Mouse (Mus musculus) thymus, adult 18-20 months (tissue): ENCODE results near the gene Tlcd2.

ENCODE experiments used
- DNase-seq, 2 experiments: peaks; one replicate each; pipeline ENCODE4 v3.0.0; 2022; ENCODE audit warnings: mixed read lengths in 2 of 2

The Tlcd2 gene

DNA sequence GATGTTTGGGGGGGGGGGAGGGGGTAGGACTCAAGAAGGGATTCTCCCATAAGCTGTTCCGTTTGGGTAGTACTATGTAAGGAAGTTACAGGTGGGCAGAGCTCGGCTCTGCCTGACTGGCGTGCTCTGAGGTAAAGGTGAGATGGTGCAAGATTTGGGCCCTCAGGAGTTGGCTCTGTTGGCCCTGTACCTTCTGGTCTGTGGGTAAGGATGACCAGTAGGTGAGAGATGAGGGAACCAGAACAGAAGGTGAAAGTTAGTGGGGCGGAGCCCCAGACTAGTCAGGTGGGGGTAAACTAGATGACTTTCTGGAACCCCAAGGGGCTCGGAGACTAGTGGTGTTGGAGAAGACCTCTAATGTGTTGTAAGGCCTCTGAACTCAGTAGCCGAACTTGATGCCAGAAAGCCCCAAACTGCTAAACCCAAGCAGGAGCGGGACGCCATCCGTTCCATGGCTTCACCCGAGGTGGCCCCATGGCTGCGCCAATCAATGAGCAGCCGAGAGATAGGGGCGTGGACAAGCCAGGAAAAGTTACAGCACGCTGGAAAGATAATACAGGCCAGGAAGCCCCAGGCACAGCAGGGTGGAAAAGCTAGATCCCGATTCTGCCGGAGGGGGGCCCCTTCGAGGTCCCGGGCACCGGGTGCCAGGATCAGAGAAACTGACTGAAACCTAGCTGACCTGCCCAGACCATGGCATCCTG is 6.1 kb downstream of the Tlcd2 start:
- DNase-seq: peak in 1 of 2 experiments; percentile 34

DNA sequence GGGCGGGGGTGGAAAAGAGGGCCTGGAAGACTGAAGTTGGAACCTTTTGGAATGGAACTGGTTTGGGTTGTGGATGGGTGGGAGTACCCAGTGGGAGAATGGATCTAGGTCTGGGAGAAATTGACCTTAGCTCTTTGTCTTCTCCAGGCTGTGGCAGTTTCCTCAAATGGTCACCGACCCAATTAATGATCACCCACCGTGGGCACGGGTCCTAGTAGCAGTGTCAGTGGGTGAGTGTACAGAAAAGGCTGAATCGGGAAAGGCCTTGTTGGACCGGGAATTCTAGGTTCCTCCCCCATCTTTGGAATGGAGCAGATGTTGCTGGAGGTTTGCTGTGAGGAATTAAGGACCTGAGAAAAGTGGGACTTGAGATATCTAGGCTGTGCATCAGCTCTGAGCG is 6.9 kb downstream of the Tlcd2 start:
- DNase-seq: no peak

DNA sequence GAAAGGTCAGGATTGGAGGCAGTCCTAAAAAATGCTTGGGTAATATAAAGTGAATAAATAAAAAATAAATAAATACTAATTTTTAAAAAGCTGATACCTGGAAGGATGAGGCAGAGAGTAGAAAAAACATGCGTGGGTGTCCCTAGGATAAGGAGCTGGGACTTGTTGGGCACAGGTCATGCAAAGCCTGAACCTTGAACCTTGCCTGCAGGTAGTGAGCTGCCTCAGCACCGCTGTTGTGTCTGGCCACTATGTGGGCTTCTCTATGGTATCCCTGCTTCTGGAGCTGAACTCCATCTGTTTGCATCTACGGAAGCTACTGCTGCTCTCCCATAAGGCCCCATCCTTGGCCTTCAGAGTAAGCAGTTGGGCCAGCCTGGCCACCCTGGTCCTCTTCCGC is 7.7 kb downstream of the Tlcd2 start:
- DNase-seq: no peak

DNA sequence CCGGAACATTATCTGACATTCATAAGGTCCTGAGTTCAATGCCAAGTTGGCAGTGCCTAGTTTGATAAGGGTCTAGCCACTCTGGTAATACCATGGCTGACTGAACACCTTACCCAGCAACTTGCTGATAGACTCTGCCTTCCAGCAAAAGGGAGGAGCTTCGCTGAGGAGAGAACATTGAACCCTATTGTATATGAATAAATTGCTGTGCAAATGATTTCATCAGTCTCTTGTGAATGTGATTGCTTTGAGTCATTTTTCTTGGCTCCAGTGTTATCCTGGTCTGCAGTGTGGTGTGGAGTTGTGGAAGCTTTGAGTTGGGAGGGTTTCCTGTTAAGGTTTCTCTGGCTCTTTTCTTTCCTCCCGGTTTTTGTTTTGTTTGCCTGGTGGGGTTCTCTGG is 9.2 kb downstream of the Tlcd2 start:
- no peak for DNase-seq

DNA sequence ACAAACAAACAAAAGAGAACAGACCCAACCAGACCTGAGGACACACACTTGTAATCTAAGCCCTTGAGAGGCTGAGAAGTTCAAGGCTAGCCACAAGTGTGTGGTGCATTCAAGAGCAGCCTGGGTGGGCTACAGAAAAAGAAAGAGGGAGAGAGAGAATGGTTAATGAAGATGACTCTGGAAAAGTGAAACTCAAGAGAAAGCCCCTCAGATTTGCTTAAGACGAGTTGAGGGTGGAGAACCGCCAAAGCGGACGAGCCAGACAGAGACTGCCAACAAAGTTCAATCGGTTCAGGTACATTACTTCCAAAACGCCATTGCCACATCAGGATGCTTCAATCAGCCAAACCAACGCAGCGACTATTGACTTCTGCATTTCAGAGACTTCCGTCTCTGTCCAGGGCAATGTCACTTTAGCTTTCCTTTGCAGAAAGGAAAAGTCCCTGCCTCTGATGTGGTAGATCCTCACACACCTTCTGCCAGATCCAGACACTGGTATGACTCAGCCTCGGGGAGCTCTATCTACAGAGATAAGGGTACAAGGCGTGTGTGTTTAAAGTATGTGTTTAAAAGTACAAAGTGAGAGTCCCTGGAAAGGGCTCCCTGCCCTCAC is 11.1 kb downstream of the Tlcd2 start:
- DNase-seq: no peak

DNA sequence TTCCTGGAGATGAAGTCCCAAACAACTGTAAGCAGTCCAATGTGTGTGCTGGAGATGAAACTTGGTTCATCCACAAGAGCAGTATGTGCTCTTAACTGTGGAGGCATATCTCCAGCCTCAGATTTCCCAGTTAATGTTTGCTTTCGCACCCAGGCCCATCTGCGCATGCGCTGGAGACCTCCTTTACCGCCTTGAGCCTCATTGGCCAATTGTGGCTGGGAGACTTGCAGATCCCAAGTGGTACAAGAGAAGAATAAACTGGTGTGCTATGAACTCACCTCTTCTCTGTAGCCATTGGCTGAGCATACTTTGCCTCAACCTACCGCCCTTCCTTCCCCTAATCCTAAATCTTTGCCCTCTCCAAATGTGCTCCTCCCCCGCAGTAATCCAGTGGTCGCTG is 11.9 kb downstream of the Tlcd2 start:
- no peak for DNase-seq

DNA sequence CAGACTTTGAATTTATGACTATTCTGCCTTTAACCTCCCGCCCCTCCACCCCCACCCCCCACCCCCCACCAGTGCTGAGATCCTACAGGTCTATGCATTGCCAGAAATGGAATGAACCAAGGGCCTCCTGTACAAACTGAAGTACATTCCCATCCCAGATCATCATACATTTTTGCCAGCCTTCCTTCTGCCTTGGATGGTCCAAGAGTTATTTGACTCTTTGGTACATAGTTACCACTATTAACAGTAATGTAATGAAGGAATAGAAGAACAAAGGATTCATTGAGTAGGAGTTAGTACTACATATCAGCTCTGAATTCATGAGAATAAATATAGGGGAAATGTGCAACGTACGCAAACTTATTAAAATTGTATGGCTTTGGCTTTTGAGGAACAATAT is 24.7 kb downstream of the Tlcd2 start:
- DNase-seq: no peak

DNA sequence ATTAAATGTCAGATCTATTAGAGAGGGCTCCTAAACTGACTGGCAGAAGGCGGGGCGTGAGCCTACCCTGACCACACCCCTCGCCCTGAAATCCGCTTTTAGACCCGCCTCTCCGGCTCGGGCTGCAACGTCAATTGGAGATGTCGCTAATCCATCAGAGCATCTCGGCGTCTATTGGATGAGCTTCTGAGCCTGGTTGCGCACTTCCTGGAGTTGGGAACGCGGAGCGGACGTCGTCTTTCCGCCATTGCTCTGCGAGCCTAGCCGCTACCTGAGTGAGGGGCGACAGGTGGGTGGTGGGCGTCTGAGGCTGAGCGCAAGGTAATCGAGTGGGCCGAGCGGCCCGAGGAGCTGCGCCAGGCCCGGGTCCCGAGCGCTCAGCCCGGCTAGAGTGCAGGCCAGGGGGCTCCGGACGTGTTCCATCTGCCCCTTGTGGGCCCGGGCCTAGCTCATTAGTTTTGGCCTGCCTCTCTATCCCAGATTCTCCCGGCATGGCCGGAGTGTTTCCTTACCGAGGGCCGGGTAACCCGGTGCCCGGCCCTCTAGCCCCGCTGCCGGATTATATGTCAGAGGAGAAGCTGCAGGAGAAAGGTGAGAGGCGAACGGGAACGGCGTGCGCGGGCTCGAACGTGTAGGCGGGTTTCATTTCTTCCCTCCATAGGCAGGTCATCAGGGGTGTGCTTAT is 25.2 kb downstream of the Tlcd2 start, which contains the start of gene Prpf8:
Gene Prpf8 (plus strand): TSS at position 216 of the 685 bp plus-strand sequence.
- peak; percentile 93 to 96 for DNase-seq

DNA sequence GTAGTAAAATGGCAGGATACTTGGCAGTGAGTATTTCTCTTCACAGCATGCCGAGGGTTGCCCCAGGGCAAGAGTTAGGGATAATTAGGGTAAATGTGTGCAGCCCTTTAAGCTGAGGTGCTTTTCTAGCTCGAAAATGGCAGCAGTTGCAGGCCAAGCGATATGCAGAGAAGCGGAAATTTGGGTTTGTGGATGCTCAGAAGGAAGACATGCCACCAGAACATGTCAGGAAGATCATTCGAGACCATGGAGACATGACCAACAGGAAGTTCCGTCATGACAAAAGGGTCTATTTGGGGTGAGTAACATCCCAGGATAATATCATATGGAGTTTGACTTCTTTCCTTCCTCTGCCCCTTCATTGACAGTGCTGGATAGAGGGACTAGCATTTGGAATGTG is 26.0 kb downstream of the Tlcd2 start:
- no peak for DNase-seq

DNA sequence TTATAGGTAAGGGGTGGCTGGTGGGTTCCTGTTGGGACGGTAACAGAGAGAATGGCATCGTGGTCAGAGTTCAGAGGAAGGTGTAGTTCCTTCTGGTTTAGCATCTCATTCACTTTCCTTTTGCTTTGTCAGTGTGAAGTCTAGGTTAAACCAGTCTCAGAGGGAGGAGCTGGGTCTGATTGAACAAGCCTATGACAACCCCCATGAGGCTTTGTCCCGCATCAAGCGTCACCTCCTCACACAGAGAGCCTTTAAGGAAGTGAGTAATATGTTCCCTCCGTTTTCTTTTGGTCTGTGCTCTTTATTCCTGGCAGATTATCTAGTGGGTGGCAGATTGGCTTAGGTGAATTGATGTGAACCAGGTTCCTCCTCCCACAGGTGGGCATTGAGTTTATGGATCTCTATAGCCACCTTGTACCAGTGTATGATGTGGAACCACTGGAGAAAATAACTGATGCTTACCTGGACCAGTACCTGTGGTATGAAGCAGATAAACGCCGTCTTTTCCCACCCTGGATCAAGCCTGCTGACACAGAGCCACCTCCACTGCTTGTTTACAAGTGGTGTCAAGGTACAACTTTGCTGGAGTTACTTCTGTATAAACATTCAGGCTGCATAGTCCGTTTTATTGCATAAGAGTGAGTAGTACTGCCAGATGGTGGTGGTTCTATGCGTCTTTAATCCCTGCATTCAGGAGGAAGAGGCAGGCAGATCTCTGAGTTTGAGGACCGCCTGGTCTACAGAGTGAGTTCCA is 33.0 kb downstream of the Tlcd2 start:
- no peak for DNase-seq

DNA sequence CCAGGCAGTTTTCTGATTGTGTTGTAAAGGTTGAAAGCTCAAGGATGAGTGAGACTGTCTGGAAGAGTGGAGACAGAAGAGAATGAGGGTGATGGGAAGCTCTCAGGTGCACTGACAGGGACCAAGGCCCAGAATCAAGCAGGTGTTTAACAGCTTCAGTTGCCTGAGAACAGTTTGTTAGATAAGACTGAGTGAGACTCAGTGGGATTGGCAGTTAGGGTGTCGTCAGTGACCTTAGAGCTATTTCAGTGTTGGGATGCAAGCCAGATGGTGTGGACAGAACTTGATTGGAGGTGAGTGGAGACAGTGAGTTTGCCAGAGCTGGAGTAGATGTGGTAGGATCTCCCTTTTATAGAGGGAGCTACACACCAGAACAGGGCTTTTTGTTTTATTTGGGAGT is 36.6 kb downstream of the Tlcd2 start:
- DNase-seq: no peak

DNA sequence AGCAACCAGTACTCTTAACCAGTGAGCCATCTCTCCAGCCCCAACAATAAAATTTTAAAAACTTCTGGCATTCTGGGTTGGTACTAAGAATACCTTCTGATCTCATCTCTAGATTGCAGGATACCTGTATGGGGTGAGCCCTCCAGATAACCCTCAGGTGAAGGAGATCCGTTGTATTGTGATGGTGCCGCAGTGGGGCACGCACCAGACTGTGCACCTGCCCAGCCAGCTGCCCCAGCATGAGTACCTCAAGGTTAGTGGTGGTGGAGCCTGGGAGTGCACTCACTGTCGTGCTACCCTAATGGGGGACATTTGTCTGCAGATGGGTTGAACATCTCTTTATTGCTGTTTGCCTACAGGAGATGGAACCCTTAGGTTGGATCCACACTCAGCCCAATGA is 46.6 kb downstream of the Tlcd2 start:
- DNase-seq: no peak

DNA sequence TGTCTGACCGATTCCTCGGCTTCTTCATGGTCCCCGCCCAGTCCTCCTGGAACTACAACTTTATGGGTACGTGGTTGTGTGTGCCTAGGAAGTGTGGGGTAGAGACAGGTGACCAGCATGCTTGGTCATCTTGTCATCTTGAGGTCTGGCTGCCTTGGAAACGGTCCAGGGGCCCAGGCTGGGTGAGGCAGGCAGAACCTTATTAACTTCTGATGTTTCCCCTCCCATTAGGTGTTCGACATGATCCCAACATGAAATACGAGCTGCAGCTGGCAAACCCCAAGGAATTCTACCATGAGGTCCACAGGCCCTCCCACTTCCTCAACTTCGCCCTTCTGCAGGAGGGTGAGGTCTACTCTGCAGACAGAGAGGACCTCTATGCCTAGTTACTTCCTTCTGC is 47.4 kb downstream of the Tlcd2 start:
- no peak for DNase-seq

DNA sequence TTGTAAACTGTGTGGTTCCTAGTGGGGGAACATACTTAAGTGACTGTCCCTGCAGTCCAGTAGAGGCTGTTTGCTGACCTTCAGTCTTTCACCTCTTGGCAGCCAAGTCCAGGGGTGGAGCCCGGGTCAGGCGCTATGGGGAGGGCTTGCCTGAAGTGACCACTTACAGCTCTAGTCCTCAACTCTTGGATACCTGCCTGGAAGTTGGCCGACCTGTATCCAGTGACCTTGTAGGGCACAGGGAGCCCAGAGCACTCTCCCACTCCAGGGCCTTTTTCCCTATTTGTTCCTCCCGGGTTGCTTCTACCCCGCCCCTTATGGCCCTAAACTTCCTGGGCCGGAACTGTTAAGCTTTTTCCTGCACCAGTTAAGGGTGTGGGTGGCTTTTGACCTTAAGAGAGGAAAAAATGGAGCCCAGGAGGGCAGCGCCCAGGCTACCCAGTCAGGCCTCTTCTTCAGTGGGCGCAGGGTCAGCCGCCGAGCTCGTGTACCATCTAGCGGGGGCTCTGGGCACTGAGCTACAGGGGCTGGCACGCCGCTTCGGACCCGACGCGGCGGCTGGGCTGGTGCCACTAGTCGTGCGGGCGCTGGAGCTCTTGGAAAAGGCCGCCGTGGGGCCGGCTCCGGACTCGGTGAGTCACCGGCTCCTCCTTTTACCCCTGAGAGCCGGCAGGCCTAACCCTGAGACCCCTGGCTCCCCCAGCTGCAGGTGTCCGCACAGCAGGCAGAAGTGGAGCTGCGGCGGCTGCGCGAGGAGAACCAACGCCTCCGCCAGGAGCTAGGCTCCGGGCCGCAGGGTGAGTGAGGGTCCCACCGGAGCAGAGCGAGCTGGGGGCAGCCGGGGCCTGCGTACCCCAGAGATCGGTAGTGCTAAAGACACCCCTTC is 48.5 kb downstream of the Tlcd2 start, which contains the start of gene Rilp:
Gene Rilp (plus strand): TSS at position 354 of the 886 bp plus-strand sequence.
- peak; percentile 33 to 63 for DNase-seq

DNA sequence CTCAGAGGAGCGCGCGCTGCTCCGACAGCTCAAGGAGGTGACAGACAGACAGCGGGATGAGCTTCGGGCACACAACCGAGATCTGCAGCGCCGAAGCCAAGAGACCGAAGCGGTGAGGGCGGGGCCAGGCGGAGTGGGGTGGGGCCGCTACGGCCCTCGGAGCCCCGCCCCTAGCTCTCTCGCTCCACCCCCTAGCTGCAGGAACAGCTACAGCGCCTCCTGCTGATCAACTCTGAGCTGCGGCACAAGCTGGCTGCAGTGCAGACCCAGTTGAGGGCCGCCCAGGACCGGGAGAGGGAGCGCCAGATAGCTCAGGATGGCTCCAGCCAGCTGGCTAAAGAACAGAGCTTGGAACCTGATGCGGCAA is 49.1 kb downstream of the Tlcd2 start:
- DNase-seq: peak; percentile 76 to 81

DNA sequence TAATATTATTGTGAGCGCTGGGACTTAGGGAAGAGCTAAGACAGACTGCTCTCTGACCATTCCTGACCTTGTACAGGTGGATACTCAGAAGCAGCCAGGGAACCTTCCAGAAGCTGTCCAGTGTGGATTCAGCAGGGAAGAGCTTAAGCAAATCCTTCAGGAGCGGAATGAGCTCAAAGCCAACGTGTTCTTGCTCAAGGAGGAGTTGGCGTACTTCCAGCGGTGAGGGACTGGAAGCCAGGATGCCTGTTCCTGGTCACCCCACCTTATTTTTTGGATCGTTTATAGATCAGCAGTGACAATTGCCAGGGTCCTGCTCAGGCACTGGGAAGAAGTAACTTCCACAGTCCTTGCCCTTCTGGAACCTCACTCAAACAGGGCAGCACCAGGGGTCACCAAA is 49.7 kb downstream of the Tlcd2 start:
- no peak for DNase-seq

DNA sequence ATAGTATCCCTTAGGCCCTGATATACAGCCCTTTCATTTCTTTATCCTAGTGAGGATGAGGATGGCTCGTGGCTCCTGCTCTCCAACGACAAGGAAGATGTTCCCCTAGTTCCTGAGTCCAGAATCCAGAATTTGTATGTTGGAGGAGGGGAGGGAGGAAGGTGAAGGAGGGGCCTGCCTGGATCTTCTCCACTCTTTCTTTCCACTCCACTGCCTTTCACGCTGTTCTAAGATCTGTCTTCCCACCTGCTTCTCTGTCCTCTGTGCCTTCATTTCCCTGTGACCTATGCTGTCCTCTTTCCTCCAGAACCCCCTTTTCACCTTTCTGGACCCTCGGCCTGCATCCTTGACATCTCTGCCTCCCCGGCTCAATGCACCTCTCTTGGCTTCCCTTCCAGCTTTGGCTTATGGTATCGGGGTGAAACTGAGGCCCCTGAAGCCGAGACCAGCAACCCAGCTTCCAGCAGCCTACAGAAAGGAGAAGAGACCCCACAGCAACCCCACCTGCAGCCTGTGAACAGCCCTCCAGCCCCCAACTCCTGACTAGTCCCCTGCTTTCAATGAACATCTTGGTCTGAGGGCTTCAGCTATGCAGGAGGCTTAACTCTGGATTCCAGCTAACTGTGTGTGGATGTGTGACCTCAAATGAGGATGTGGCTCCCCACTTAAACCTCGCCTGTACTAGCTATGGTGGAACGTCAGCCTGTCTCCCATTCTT is 50.9 kb downstream of the Tlcd2 start:
- DNase-seq: no peak

DNA sequence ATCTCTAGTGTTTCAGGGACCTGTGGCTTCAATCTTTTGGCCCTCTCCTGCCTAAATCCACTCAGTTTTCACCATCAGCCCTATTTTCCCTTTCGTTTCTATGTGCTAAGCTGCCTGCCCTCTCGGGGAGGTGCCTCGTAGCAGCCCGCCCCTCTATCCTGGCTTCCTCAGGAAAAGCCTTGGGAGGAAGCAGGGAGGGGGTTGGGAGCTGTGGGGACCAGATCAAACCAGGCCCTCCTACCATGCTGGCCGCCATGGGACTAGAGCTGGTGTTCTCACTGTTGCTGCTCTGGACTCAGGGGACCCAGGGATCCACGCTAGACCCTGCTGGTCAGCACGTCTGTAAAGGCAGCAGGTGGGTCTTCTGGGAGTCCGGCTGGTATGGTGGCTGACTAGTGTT is 51.8 kb downstream of the Tlcd2 start, which contains the start of gene Scarf1:
Gene Scarf1 (plus strand): TSS at position 205 of the 400 bp plus-strand sequence.
- no peak for DNase-seq

DNA sequence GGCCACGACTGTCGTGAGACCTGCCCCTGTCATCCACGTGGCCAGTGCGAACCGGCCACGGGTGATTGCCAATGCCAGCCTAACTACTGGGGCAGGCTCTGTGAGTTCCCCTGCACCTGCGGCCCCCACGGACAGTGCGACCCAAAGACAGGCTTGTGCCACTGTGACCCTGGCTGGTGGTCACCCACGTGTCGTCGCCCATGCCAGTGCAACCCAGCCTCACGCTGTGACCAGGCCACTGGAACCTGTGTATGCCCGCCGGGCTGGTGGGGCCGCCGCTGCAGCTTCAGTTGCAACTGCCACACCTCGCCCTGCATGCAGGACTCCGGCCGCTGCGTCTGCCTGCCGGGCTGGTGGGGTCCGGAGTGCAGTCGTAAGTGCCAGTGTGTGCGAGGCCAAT is 53.7 kb downstream of the Tlcd2 start:
- DNase-seq: no peak

DNA sequence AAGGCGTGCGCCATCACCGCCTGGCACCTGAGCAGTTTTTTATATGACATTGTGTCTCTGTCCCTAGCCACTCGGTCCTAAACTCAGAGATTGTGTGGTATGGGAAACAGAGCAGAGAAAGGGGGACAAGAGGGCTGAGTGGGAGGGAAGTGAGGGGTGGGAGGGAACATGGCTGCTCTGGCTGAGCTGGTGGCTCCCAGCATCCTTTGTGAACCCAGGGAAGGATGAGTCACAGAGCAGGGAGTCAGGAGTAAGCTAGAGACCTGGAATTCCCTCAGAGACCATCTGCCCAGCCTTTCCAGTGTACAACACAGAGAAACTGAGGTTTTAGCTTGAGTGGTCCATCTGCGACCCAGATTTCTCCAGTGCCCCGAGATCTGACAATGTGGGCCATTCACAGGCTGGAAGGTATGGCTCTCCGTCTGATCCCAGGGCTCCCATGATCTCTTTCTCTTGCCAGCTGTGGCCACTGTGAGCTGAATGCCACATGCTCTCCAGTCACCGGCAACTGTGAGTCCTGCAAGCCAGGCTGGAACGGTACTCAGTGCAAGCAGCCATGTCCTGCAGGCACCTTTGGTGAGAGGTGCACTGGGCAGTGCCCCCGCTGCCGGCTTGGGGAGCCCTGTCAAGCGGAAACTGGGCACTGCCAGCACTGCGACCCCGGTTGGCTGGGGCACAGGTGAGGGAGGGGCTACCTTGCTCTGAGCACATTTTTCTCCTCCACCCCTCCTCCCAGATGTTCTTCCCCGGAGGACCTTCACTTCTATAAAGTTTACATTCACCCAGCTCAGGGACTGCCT is 58.5 kb downstream of the Tlcd2 start:
- DNase-seq: no peak
